Mouse (Mus musculus) left cerebral cortex, adult 2 months (tissue): ENCODE measurements around the gene Gm13696. TPM values are rescaled to one million over a fixed set of nuclear protein-coding genes. Genes with fewer than 3 reads are reported as not detected.
"Not testable (repeated sequence)": the region's sequence is repeated elsewhere in the genome, so short reads cannot be mapped to it uniquely, and the experiment has no call there.

ENCODE experiments used
- DNase-seq, 2 experiments: peaks; one replicate each; pipeline ENCODE4 v3.0.0; 2021 to 2022; ENCODE audit warnings: low spot score in 2 of 2, mixed read lengths in 1 of 2; ENCODE audit errors: extremely low spot score in 1 of 2
- H3K27ac ChIP-seq: fragments of 200-600 bp; 2 replicates; pipeline ENCODE4 v1.8.1; 2022
- H3K4me3 ChIP-seq: fragments of 200-600 bp; 2 replicates; pipeline ENCODE4 v1.8.1; 2022
- CTCF ChIP-seq: fragments of 200-600 bp; IDR thresholded peaks from 2 replicates; pipeline ENCODE4 v1.8.1; 2022; ENCODE audit warnings: antibody characterized with exemption, mild to moderate bottlenecking, moderate library complexity
- intact Hi-C: fragments of 180-260 bp; cut with DNase I; formaldehyde crosslinking; loops from one replicate; pipeline ENCODE4 v1.15.1; 2025
- long read RNA-seq, 2 experiments: library from polyadenylated mRNA; stranded (forward); transcript quantifications; one replicate each; pipeline ENCODE4 v2.0.0; 2021; ENCODE audit warnings: borderline mapping rate in 2 of 2
- total RNA-seq, 2 experiments: library from RNA; stranded (reverse); gene quantifications; 2 replicates each; pipeline ENCODE4 v1.2.3; 2021

The Gm13696 gene
- 1 to 10 TPM; 1.6 to 1.7 TPM for total RNA-seq
- long read RNA-seq, experiment 1: 0 reads
- long read RNA-seq, experiment 2: 0 reads

GRCm38 (mm10) chr2:83972823-83973222 is at the start of gene Gm13696:
Gene Gm13696, plus strand, starts transcription at chr2:83973123.
- intact Hi-C loops, H3K27ac ChIP-seq, H3K4me3 ChIP-seq, DNase-seq: not testable (repeated sequence)

DNA sequence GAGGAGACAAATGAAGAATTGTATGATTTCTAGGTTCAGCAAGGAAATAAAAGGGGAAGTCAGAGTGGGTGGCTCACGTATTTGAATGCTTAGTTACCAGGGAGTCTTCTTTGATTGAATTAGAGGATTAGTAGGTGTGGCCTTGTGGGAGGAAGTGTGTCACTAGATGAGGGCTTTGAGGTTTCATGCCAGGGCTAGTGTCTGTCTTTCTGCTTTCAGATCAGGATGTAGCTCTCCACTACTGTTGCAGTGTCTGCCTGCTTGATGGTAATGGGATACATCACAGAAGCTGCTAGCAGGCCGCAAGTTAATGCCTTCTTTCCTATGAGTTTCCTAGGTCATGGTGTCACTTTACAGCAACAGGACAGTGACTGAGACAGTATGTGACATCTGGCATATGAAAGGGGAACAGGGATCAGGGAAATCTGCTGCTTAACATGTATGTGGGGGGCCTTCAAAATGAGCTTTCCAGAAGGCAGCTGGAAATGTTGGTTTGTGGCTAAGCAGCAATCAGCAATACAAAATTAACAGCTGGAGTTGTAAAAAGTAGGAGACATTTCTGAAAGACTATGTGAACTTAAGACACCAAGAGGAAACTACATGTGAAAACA is 43.3 kb upstream of the Gm13696 start:
- H3K4me3 ChIP-seq: no peak overlapping the region
- no peak for TF ChIP-seq CTCF
- H3K27ac ChIP-seq: no peak overlapping the region
- no peak for DNase-seq
- intact Hi-C loops: no loop called here

GRCm38 (mm10) chr2:83940931-83941361 is 32.0 kb upstream of the Gm13696 start, which contains the start of gene Zswim2:
Gene Zswim2, minus strand, starts transcription at chr2:83941228.
- TF ChIP-seq CTCF: no peak; the same call in 1 of the 2 replicates
- intact Hi-C loops: no loop called here
- peak; percentile 90 for DNase-seq
- H3K27ac ChIP-seq: peak within 1 kb of the TSS; percentile 36; the same call in 1 of the 2 replicates
- peak within 1 kb of the TSS; percentile 37 for H3K4me3 ChIP-seq

DNA sequence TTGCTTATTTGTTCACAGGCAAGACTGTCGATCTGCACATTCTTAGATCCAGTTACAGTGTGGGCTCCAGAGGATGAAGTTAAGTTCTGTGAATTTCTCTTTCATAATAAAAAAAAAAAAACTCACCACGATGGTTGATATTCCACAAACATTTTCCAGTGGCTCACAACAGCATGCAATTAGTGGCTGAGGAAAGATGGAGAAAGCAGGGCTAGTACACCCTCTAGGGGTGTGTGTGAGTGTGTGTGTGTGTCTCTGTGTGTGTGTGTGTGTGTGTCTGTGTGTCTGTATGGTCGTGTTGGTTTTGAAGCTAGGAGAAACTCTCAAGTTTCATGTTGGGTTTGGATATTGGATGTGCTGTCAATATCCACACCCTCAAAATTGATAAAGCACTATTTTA is 31.5 kb upstream of the Gm13696 start:
- intact Hi-C loops: no loop called here
- Histone ChIP-seq H3K4me3 (peak overlapping the region; percentile 37), H3K27ac (no peak overlapping the region)
- DNase-seq: no peak
- no peak for TF ChIP-seq CTCF

- no peak for DNase-seq
Observed at GRCm38 (mm10) chr2:83941792-83942191, 31.1 kb upstream of the Gm13696 start.

DNA sequence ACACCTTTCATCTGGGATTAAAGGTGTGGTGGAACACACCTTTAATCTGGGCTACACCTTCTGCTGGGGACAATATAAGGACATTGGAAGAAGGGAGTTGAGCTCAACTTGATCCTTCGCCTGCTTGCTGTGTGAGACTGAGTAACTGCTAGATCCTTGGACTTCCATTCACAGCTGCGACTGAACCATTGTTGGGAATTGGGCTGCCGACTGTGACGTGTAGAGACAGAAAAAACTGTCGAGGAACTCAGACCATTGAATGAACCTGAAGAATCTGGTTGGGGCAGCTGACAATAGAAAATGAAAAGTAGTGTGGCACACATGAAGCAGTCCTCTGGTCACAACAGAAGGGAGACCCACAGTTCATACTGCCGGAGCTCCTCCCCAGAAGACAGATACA is 17.5 kb upstream of the Gm13696 start, which contains the start of gene Gm13698:
Gene Gm13698, plus strand, starts transcription at position 301 of the 400 bp plus-strand sequence.
- DNase-seq, H3K27ac ChIP-seq, H3K4me3 ChIP-seq, intact Hi-C loops: not testable (repeated sequence)

More at GRCm38 (mm10) chr2:83941792-83942191, 31.1 kb upstream of the Gm13696 start:
- Histone ChIP-seq H3K4me3 (no peak overlapping the region), H3K27ac (no peak overlapping the region)
- no peak for TF ChIP-seq CTCF
- intact Hi-C loops: no loop called here

DNA sequence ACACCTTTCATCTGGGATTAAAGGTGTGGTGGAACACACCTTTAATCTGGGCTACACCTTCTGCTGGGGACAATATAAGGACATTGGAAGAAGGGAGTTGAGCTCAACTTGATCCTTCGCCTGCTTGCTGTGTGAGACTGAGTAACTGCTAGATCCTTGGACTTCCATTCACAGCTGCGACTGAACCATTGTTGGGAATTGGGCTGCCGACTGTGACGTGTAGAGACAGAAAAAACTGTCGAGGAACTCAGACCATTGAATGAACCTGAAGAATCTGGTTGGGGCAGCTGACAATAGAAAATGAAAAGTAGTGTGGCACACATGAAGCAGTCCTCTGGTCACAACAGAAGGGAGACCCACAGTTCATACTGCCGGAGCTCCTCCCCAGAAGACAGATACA is 11.7 kb upstream of the Gm13696 start, which contains the start of gene Gm13693:
Gene Gm13693, plus strand, starts transcription at position 301 of the 400 bp plus-strand sequence.
- H3K4me3 ChIP-seq, H3K27ac ChIP-seq, intact Hi-C loops, DNase-seq: not testable (repeated sequence)

GRCm38 (mm10) chr2:83967013-83967412 is 5.9 kb upstream of the Gm13696 start, which contains the start of gene Gm13695:
Gene Gm13695, plus strand, starts transcription at chr2:83967313.
- H3K4me3 ChIP-seq, DNase-seq, H3K27ac ChIP-seq, intact Hi-C loops: not testable (repeated sequence)

- H3K4me3 ChIP-seq, intact Hi-C loops, H3K27ac ChIP-seq, DNase-seq: not testable (repeated sequence)
Observed at GRCm38 (mm10) chr2:83978633-83979032, 5.7 kb downstream of the Gm13696 start, which contains the start of gene Gm13694. Gene Gm13694, plus strand, starts transcription at chr2:83978933.

GRCm38 (mm10) chr2:83984443-83984842 is 11.5 kb downstream of the Gm13696 start, which contains the start of gene Gm13697:
Gene Gm13697, plus strand, starts transcription at chr2:83984743.
- intact Hi-C loops, H3K27ac ChIP-seq, H3K4me3 ChIP-seq, DNase-seq: not testable (repeated sequence)

DNA sequence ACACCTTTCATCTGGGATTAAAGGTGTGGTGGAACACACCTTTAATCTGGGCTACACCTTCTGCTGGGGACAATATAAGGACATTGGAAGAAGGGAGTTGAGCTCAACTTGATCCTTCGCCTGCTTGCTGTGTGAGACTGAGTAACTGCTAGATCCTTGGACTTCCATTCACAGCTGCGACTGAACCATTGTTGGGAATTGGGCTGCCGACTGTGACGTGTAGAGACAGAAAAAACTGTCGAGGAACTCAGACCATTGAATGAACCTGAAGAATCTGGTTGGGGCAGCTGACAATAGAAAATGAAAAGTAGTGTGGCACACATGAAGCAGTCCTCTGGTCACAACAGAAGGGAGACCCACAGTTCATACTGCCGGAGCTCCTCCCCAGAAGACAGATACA is 17.3 kb downstream of the Gm13696 start, which contains the start of gene Gm13691:
Gene Gm13691, plus strand, starts transcription at position 301 of the 400 bp plus-strand sequence.
- H3K4me3 ChIP-seq, DNase-seq, intact Hi-C loops, H3K27ac ChIP-seq: not testable (repeated sequence)

- H3K27ac ChIP-seq, DNase-seq, H3K4me3 ChIP-seq, intact Hi-C loops: not testable (repeated sequence)
Observed at GRCm38 (mm10) chr2:83993639-83994255, 20.8 kb downstream of the Gm13696 start.

DNA sequence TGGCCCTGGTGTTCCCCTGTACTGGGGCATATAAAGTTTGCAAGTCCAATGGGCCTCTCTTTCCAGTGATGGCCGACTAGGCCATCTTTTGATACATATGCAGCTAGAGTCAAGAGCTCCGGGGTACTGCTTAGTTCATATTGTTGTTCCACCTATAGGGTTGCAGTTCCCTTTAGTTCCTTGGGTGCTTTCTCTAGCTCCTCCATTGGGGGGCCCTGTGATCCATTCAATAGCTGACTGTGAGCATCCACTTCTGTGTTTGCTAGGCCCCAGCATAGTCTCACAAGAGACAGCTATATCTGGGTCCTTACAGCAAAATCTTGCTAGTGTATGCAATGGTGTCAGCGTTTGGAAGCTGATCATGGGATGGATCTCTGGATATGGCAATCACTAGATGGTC is 21.6 kb downstream of the Gm13696 start:
- intact Hi-C loops, DNase-seq, H3K4me3 ChIP-seq, H3K27ac ChIP-seq: not testable (repeated sequence)
